Mouse (Mus musculus): ENCODE data around the gene Cfap97d2.

DNA sequence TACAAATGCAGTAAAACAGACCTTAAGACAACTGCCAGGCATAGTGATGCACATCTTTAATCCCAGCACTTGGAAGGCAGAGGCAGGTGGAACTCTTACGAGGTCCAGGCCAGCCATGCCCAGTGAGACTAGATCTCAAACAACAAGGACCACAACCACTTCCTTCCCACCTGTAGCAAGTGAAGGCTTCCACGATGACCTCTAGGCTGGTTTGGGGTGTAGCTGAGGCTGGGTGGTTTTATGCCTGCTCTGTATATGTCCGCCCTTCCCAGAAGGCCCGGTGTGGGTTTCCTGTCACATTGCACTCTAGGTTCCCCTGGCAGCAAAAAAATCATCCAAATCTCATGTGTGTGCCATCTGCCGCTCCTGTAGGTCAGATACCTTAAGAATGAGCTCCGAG lies 1.9 kb upstream of the Cfap97d2 start:
- TF ChIP-seq CTCF (IDR thresholded peaks at IDR 0.05; ENCODE audit: low read depth): no peak
- TF ChIP-seq EP300 (optimal IDR thresholded peaks at IDR 0.05): no peak

All from stomach, postnatal 0 days (tissue).